Mouse (Mus musculus) embryonic facial prominence, embryonic 15.5 days (tissue): ENCODE results near the gene Cbfa2t3. TPM values are rescaled to one million over a fixed set of nuclear protein-coding genes. Genes with fewer than 3 reads are reported as not detected.

Experiments
- ATAC-seq: fragments of 200-750 bp; cut with Nextera tagmentation; 2 replicates; pipeline ENCODE4 v1.8.0; 2017; ENCODE audit warnings: low read depth, moderate TSS enrichment; ENCODE audit not compliant: insufficient number of reproducible peaks, low FRiP score, low TSS enrichment
- H3K27ac ChIP-seq: fragments of 300-500 bp; sonication (generic); replicated peaks from 2 replicates; pipeline ENCODE4 v1.5.1; 2015; ENCODE audit warnings: mild to moderate bottlenecking, inconsistent platforms
- H3K27me3 ChIP-seq: fragments of 300-500 bp; sonication (generic); 2 replicates; pipeline ENCODE4 v1.6.1; 2015; ENCODE audit warnings: inconsistent platforms
- H3K36me3 ChIP-seq: fragments of 300-500 bp; sonication (generic); 2 replicates; pipeline ENCODE4 v1.6.1; 2015; ENCODE audit warnings: mild to moderate bottlenecking, inconsistent platforms
- H3K4me1 ChIP-seq: fragments of 300-500 bp; sonication (generic); 2 replicates; pipeline ENCODE4 v1.6.1; 2015; ENCODE audit warnings: inconsistent platforms
- H3K4me2 ChIP-seq: fragments of 300-500 bp; sonication (generic); replicated peaks from 2 replicates; pipeline ENCODE4 v1.6.1; 2015; ENCODE audit warnings: mild to moderate bottlenecking, inconsistent platforms
- H3K4me3 ChIP-seq: fragments of 300-500 bp; sonication (generic); replicated peaks from 2 replicates; pipeline ENCODE4 v1.5.1; 2015; ENCODE audit warnings: mild to moderate bottlenecking, inconsistent platforms
- H3K9ac ChIP-seq: fragments of 300-500 bp; sonication (generic); 2 replicates; pipeline ENCODE4 v1.6.1; 2015; ENCODE audit warnings: inconsistent platforms
- H3K9me3 ChIP-seq: fragments of 300-500 bp; sonication (generic); replicated peaks from 2 replicates; pipeline ENCODE4 v1.6.1; 2016; ENCODE audit warnings: inconsistent platforms
- WGBS: fragments of 180-500 bp; shearing (Covaris S2); methylation state at CpG from one replicate; pipeline ENCODE4 v1.1.7; 2015; 5-methylcytosine and 5-hydroxymethylcytosine counted together
- polyA plus RNA-seq: library from polyadenylated mRNA; unstranded; fragments of >200 nt; fragmentation: Nextera tagmentation; extraction: Ambion mirVana; gene quantifications from 2 replicates; pipeline ENCODE4 v1.2.1, GENCODE M21; 2015

Gene Cbfa2t3
- polyA plus RNA-seq, 1 experiment from 2014 or later, result 6.4 TPM

DNA sequence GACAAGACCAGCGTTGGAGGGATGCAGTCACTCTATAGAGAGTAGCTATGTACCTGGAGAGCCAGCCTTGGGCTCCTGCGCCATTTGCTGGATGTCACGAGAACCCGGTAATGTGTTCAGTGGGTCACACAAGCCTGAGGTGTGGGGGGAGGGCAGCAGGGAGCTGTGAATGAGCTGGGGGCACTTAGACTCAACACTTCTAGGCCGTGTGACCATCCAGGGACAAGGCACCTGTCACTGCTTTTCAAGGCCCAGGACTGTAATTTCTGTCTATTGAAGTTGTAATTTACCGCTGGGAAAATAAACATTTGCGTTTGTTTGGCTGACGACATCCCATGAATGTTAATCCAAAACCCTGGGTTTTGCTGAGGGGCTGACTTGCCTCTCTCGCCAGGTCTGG lies 12.0 kb downstream of the Cbfa2t3 start:
- H3K27me3 ChIP-seq, result peaks cover 7% of the 10 kb centered on the region
- H3K9ac ChIP-seq, result no peak overlapping the region
- 67% methylated on average over 9 of the region's 9 CpGs for WGBS
- no peaks in the 10 kb centered on the region for H3K36me3 ChIP-seq
- H3K4me1 ChIP-seq, result no peaks in the 10 kb centered on the region
- H3K4me3 ChIP-seq, result no peak overlapping the region
- H3K4me2 ChIP-seq, result no peak overlapping the region
- ATAC-seq, result no peak
- H3K9me3 ChIP-seq, result no peaks in the 10 kb centered on the region
- no peak overlapping the region for H3K27ac ChIP-seq

DNA sequence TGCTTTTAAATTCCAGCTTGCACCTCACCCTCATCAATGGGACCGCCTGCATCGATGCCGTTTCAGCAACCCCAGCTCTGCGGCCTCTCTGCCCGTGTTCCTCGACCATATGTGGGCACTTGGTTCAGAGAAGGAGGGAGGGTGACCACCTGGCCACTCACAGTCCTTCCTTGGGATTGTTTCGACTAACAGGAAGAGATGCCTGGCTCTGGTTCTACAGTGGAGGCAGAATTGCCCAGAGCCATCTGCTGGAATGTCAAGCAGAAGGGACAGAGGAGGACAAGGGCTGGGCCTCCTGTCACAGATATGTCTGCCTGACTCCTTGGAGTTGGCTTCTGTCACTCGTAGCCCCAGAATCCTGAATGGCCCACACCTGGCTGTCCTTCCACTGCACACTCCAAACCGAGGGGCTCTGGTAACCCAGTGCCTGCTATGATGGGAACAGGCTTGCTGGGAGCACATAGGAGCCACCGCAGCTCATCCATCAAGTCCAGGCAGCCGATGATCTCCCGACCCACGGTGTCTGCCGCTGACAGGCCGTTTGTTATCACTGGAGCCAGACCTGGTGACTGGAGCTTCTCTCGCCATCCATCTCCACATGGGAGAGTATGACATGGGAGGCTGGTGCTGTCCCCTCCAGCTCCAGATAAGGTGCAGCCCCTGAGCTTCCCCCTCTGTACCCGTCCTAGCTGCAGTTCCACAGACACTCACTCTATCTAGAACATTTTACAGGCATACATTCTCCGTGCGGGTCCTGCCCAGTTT lies 13.6 kb downstream of the Cbfa2t3 start:
- H3K4me3 ChIP-seq, result no peak overlapping the region
- no peak overlapping the region for H3K9ac ChIP-seq
- 70% methylated on average over 19 of the region's 19 CpGs for WGBS
- peaks cover 20% of the 10 kb centered on the region for H3K27me3 ChIP-seq
- no peaks in the 10 kb centered on the region for H3K9me3 ChIP-seq
- no peaks in the 10 kb centered on the region for H3K36me3 ChIP-seq
- H3K4me2 ChIP-seq, result no peak overlapping the region
- H3K4me1 ChIP-seq, result peaks cover 1% of the 10 kb centered on the region; the same call in 1 of the 2 replicates
- H3K27ac ChIP-seq, result no peak overlapping the region
- no peak for ATAC-seq

DNA sequence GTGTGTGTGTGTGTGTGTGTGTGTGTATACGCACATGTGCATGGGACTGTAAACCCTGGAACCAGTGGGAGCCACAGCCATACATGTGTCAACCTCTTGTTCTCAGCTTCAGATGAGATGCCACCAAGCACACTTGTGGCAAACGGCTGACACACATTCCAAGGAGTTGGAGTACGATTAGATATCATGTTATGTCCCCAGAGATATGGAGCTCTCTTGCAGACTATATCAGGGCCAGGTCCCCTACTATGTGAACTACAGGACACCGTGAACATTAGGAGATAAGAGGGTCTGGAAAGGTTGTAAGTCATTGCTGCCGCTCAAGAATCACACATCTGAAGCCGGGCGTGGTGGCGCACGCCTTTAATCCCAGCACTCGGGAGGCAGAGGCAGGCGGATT lies 16.1 kb downstream of the Cbfa2t3 start:
- no peak overlapping the region for H3K9ac ChIP-seq
- 86% methylated on average over 11 of the region's 11 CpGs for WGBS

DNA sequence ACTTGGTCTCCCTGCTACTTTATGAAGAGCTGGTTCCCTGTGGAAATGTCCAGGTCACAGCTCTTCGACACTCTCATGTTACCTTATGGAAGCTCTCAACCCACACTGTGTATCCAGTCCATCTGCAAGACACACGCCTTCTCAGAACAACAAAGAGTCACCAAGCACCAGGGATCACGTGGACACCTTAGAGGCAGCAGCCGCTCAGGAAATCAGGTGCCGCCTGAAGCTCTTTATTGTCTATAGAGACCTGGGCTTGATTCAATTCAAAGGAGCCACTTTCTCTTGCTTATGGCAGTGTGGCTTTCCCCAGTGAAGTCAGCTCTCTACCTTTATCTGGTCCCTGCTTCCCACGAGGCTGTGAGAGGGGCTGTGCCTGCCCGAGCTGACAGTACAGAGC lies 18.7 kb downstream of the Cbfa2t3 start:
- H3K36me3 ChIP-seq, result no peaks in the 10 kb centered on the region
- no peaks in the 10 kb centered on the region for H3K9me3 ChIP-seq
- H3K4me3 ChIP-seq, result no peak overlapping the region
- H3K4me1 ChIP-seq, result peaks cover 49% of the 10 kb centered on the region
- no peak overlapping the region for H3K4me2 ChIP-seq
- H3K27ac ChIP-seq, result no peak overlapping the region
- ATAC-seq, result no peak
- WGBS, result 34% methylated on average over 7 of the region's 7 CpGs
- H3K9ac ChIP-seq, result no peak overlapping the region
- H3K27me3 ChIP-seq, result peaks cover 62% of the 10 kb centered on the region

More for the DNA sequence above, 16.1 kb downstream of the Cbfa2t3 start:
- Histone ChIP-seq H3K4me2 (no peak overlapping the region), H3K4me3 (no peak overlapping the region), H3K27me3 (peaks cover 36% of the 10 kb centered on the region), H3K27ac (no peak overlapping the region), H3K9me3 (no peaks in the 10 kb centered on the region), H3K4me1 (peaks cover 24% of the 10 kb centered on the region), H3K36me3 (no peaks in the 10 kb centered on the region)
- no peak for ATAC-seq

DNA sequence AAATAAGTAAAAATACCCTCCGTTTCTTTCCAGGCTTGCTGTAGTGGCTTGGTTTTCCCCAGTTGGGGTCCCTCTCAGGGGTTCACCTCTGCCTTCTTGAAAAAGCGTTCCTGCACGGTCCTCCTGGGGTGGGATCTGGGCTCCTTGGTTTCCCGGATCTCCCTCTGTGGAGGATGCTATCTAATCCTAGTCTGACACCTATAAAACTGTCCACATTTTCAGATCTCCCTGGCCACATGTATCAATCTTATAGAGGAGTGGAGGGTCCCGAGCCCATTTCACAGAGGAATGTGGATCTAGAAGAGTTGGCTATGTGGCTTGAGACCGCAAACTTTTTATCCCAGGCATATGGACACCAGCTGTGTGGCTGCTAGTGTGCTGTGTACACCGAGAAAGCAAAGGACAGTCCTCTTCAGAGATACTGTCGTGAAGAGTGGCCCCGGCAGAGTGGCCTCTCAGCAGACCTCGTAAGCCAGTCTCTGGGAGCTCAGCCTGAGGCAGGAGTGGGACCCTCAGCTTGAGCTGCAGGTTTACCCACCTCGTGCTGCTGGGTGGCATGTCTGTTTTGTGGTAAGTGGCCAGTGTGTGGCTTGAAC lies 19.5 kb downstream of the Cbfa2t3 start:
- Histone ChIP-seq H3K9me3 (no peaks in the 10 kb centered on the region), H3K4me2 (peak overlapping the region; percentile 98), H3K36me3 (no peaks in the 10 kb centered on the region), H3K4me1 (peaks cover 50% of the 10 kb centered on the region), H3K9ac (no peak overlapping the region), H3K4me3 (peak overlapping the region; percentile 71), H3K27me3 (peaks cover 65% of the 10 kb centered on the region), H3K27ac (0 out of 2 replicates have a peak overlapping the region, but pooled peaks have one; percentile 39)
- 15% methylated on average over 11 of the region's 11 CpGs for WGBS
- no peak for ATAC-seq

DNA sequence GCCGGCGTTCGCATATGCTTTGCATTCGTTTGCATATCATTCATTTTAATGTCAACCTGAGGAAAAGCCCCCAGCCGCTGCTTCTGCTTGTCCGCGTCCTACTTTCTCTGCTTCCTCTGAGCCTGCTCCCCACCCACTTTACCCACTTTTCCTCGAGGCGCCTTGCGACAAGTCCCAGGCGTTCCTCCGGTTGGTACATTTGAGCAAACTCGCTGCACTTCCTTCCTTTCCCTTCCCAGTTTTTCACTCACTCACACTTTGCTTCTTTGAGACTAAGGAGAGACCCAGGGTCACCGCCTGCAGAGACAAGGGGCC lies 20.1 kb downstream of the Cbfa2t3 start:
- H3K27me3 ChIP-seq, result peaks cover 71% of the 10 kb centered on the region
- 2% methylated on average over 14 of the region's 14 CpGs for WGBS

DNA sequence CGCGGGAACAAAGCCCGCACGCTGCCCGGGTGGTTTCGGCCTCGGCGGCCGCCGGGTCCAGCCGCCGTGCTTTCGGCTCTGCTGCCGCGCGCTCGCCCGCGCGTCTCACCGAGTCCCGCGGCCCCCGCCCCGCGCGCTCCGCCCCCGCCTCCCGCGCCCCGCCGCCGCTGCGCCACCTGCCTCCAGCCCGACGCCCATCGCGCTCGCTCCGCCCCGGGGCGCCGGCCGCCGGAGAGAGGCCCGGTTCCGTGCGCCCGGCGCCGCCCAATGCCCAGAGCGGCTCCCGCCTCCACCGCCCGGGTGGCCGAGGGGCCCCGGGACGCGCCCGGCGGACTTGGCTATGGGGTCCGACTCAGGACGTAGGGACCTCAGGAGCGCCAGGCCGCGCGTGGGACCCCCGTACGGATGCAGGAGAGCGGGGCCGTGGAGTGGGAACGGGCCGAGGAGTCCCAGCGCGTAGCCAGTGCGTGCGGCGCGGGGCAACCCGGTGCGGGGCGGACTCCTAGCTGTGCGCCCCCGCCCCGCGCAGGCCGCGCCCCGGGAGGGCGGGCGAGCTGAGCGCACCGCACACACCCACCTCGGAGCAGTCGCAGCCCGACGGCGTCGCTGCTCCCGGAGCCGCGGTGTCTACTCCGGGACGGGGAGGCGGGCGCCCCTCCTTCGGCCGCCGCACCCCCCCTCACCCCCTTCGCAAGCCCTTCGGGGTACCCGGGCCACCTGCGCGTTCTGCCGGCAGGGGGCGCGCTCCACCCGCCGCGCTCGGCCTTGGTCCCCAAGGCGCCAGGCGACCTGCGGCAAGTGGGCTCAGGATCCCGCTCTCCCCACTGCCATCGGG lies 20.6 kb downstream of the Cbfa2t3 start:
- no peaks in the 10 kb centered on the region for H3K36me3 ChIP-seq
- peak overlapping the region; percentile 98 for H3K4me2 ChIP-seq
- under 1% methylated on average over 118 of the region's 127 CpGs for WGBS
- H3K27ac ChIP-seq, result peak overlapping the region; percentile 75
- H3K9me3 ChIP-seq, result no peaks in the 10 kb centered on the region
- H3K4me1 ChIP-seq, result peaks cover 50% of the 10 kb centered on the region
- peaks cover 76% of the 10 kb centered on the region for H3K27me3 ChIP-seq
- peak; percentile 74 for ATAC-seq
- H3K9ac ChIP-seq, result peak overlapping the region; percentile 51
- peak overlapping the region; percentile 71 for H3K4me3 ChIP-seq

More for the DNA sequence above, 20.1 kb downstream of the Cbfa2t3 start:
- Histone ChIP-seq H3K9me3 (no peaks in the 10 kb centered on the region), H3K4me1 (peaks cover 50% of the 10 kb centered on the region), H3K36me3 (no peaks in the 10 kb centered on the region), H3K4me2 (peak overlapping the region; percentile 98), H3K27ac (no peak overlapping the region), H3K4me3 (peak overlapping the region; percentile 71), H3K9ac (0 out of 2 replicates have a peak overlapping the region, but pooled peaks have one; percentile 51)
- no peak for ATAC-seq

DNA sequence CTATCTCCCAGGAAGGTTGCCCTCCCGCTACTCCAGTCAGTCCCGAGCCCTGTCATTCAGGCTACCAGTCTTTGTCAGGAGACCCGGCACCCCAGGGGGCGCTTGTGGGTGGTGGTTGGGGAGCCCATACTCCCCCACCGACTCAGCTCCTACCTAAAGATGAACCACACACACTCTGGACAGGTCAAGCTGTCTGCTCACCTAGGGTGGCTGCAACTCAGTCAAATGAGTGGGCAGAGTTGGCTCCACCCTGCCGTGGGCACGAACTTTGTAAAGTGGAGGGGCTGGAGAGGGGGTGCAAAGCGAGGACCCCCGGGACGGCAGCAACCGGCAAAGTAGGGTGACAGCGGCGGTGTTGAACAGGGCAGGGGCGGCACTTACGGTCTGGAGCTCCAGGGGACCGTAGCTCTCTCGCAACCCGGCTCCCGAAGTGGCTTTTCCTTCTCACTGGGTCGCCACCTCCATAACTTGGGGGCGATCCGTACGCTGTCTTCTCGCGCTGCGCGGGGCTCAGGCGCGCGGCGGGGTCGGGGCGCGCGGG lies 21.4 kb downstream of the Cbfa2t3 start:
- peaks cover 81% of the 10 kb centered on the region for H3K27me3 ChIP-seq
- no peaks in the 10 kb centered on the region for H3K9me3 ChIP-seq
- H3K4me1 ChIP-seq, result peaks cover 50% of the 10 kb centered on the region
- H3K9ac ChIP-seq, result peak overlapping the region; percentile 51
- WGBS, result 1% methylated on average over 35 of the region's 35 CpGs
- H3K36me3 ChIP-seq, result no peaks in the 10 kb centered on the region
- 0 out of 2 replicates have a peak, but pooled peaks have one; percentile 3 for ATAC-seq
- peak overlapping the region; percentile 75 for H3K27ac ChIP-seq
- peak overlapping the region; percentile 98 for H3K4me2 ChIP-seq
- peak overlapping the region; percentile 71 for H3K4me3 ChIP-seq

DNA sequence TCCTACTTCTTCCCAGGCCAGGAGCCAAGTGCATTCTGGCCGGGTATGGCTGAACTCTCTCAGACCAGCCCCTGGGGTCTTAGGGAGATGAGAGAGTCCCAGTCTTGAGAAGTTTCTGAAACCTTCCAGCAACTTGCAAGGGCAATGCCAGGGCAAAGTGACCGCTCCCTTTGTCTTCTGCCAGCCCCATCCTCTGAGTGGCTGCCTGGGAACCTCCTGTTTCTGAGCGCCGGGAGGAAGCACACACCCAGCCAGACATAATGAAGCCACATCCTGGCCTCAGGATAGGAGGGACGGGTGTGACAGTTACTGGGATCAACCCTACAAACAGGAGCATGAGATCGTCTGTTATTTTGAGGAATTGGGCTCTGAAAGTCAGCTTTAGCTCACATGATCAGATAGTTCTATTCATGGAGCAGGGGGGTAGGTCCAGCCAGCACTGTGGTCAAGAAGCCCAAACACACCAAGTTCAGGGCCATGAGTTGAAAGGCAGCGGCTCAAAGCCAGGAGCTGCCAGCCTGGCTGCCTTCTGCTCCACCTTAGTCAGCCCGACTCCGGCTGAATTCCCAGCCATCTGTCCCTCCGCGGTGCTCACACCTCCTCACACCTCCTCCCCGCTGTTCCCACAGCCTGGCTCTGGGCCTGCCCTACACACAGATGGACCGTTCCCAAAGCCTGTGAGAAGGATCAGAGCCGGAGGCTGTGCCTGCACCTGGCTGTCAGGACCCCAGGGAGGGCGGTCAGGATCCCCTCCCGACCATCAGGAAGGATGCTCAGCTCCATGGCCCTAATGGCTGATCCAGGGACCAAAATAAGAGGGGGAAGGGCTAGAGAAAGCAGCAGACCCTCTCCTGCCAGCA lies 22.1 kb downstream of the Cbfa2t3 start:
- WGBS, result 10% methylated on average over 16 of the region's 16 CpGs
- ATAC-seq, result no peak

DNA sequence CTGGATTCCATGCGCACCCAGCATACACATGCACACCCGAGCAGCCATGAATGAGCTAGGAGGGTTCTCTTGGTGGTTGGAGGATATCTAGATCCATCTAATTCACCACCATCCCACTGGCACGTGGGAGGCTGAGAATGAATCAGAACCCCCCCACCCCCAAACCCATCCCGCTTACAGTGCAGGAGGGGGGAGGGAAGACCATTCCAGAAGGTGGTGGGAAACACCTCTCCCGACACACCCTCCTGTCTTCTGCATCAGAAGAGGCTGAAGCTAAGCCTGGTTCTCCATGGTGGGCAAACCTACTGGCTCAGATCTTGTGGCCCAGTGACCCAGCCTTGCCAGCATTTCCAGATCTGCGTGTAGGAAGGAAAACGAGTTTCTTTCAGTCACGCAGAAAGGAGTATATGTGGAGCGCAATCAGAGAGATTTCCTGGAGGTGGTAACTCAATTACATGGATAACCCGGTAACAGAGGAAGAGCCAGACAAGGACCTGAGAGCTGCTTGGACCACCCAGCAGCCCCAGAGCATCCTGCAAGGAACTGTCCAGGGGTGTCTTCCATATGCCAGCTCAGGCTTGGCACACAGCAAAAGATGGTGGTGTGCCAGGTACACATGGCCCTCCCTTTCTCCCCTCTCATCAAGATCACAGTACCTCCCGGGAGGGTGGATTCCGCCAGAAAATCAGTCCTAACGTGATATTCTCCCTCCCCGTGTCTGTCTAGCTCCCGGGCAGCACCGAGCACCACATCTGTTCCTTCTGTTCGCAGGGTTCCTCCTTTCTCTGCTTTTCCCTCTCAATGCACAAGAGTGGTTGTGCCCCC lies 23.1 kb downstream of the Cbfa2t3 start:
- Histone ChIP-seq H3K9me3 (no peaks in the 10 kb centered on the region), H3K36me3 (no peaks in the 10 kb centered on the region), H3K27ac (no peak overlapping the region), H3K4me2 (peak overlapping the region; percentile 98), H3K4me3 (peak overlapping the region; percentile 71), H3K4me1 (peaks cover 50% of the 10 kb centered on the region), H3K9ac (no peak overlapping the region), H3K27me3 (peaks cover 87% of the 10 kb centered on the region)
- no peak for ATAC-seq
- WGBS, result 62% methylated on average over 17 of the region's 17 CpGs

More for the DNA sequence above, 22.1 kb downstream of the Cbfa2t3 start:
- H3K4me3 ChIP-seq, result peak overlapping the region; percentile 71
- peaks cover 50% of the 10 kb centered on the region for H3K4me1 ChIP-seq
- H3K27ac ChIP-seq, result peak overlapping the region; percentile 75
- no peaks in the 10 kb centered on the region for H3K36me3 ChIP-seq
- no peaks in the 10 kb centered on the region for H3K9me3 ChIP-seq
- peak overlapping the region; percentile 51 for H3K9ac ChIP-seq
- peaks cover 85% of the 10 kb centered on the region for H3K27me3 ChIP-seq
- H3K4me2 ChIP-seq, result peak overlapping the region; percentile 98
